Mouse (Mus musculus) spleen, postnatal 36 days (tissue): ENCODE data around the gene Inhbb.

Source experiments
- DNase-seq, 2 experiments: peaks; one replicate each; pipeline ENCODE4 v3.0.0; 2022; ENCODE audit warnings: low spot score in 2 of 2, mixed read lengths in 1 of 2

Inhbb gene

DNA sequence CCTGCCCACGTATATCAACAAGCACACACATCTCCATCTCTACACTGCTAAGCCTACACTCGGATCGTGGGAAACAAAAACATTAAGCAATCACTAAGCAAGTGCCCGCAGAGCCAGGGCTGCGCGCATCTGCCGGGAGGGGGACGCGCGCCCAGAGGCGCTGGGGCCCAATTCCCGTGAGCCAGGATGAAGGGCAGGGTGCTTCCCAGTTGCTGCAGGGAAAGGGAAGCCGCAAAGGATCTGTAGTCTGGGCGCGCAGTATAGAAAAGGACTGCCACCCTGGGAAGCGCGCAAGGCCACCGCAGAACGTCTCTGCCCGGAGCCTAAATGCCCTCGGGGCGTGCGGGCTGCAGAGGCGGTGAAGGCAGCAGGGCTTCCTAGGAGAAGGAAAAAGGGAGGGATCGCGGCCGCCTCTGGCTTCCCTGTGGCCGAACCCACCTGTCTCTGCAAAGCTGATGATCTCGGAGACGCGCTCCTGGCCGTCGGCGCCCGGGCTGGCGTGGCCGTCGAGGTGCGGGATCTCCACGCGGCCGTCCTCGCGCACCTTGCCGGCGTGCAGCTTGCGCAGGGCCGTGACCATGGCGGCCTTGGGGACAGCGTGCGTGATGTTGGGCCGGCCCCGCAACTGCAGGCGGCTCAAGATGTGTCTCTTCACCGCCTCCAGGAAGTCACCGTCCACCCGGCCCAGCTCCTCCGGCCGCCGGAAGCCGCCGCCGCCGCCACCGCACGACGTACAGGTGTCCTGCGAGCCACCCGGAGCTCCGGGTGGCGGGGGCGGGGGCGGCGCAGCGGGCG, 1.7 kb downstream of the Inhbb start:
- DNase-seq = no peak

DNA sequence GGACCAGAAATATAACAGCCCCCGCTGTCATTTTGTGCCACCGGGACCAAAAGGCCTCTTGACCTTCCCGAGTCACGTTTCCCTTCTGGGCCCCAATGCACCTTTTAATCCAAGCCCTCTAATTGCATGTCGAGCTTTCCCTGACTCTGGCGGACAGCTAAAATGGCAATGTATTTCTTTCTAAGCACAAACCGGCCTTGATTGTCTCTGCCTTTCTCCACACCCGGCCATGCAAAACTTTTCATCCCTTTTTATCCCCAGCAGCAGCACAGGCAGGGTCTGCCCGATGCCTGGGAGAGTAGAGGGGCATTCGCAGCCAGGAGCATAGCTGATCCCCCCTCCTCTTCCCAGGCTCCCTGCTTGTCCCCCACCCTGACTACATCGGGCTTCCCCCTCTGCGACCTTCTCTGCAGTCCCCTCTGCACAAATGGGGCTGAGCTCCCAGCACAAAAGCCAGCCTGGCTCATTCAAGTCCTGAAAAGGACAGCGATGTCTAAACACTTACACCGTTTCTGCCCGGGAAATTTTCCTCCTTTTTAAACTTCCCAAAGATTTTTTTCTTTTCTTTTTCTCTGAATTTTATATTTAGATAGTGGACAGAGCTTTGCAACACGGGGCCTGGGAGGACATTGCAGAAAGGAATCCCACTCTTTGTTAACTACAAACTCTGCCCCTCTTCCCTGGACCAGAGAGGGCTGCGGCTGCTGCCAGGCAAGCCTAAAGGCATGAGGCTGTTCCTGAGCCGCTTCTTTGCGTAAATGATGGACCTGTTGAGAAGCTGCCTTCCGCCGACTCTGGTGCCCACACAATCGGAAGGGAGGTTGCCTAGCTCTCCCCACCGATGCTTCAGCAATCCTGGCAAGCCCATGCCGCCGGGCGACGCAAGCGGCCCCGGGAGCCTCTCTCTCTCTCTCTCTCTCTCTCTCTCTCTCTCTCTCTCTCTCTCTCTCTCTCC, 2.6 kb downstream of the Inhbb start:
- DNase-seq = no peak

DNA sequence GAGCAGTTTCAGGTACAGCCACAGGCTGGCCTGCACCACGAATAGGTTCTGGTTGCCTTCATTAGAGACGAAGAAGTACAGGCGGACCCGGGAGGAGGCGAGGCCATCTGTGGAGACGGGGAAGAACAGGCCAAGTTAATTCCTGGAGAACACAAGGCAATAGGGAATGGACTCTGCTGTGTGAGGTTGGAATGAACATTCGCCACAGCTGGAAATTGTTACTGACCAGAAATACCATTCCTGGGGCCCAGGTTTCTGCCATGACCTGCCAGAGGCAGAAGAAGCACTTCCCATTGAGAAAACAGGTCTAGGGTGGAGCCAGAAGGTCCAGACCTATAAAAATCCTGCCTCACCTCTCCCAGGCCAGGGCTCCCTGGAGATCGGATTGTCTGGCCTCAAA, 4.1 kb downstream of the Inhbb start:
- DNase-seq = no peak

DNA sequence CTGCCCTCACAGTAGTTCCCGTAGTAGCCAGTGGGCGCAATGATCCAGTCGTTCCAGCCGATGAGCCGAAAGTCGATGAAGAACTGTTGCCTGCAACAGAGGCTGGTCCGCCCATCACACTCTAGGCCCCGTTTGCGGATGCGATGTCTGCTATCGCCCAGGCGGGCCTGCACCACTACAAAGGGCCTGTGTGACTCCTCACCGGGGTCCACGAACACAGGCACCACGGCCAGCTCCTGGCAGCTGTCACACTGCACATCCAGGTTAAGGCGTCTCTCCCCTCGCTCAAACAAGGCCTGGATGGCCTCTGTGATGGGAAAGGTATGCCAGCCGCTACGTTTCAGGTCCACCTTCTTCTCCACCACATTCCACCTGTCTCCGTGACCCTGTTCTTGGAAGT, 4.5 kb downstream of the Inhbb start:
- DNase-seq = no peak

DNA sequence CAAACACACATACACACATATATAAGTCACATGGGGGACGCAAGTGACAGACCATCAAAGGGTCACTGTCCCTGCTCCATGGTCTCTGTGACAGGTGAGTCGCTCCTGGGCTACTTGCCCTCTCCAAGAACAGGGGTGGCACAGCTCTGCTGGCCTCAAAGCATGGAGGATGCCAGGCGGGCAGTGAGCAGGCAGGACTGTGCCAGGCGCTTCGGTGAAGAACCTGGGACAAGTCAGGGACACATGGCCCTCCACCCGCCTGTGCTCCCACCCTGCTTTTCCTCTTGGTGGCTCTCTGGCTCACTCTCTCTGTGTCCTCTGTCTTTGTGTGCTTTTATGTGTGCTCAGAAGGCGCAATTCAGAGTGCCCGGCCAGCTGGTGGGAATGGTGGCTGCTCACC, 5.4 kb downstream of the Inhbb start:
- DNase-seq = no peak

DNA sequence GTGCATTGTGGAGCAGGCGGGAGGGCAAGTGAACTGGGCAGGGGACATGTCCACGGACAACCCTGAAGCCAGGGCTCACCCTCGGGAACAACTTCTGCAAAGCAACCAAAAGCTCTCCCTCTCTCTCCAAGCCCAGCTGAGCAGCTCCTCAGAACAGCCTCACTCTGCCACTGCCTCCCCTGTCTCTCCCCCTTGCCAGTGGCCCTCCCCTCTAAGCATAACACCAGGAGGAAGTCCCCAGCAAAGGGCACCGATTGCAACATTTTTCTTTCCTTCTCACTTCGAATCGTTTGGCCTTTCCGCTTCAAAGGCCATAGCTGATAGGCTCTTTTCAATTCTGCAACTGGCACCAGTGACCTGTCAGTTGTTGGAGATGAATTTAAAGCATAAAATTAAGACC, 5.9 kb downstream of the Inhbb start:
- DNase-seq = no peak

DNA sequence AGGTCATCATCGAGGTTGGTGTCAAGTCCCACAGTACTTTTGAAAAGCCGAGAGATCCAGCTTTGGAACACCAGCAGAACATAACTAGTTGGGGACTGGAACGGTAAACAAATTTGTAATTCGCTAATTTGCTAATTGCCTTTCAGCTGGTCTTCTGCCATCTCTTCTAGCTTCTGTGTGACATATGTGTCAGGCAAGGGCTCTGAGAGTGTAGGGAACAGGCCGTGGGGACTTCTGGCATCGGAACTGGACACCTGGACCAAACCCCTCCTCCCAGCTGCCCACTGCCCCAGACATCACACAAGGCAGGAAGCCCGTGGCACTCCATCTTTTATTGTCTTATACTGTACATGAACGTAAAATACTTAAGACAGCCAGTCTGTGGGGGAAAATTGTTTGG, 6.9 kb downstream of the Inhbb start:
- no peak for DNase-seq

DNA sequence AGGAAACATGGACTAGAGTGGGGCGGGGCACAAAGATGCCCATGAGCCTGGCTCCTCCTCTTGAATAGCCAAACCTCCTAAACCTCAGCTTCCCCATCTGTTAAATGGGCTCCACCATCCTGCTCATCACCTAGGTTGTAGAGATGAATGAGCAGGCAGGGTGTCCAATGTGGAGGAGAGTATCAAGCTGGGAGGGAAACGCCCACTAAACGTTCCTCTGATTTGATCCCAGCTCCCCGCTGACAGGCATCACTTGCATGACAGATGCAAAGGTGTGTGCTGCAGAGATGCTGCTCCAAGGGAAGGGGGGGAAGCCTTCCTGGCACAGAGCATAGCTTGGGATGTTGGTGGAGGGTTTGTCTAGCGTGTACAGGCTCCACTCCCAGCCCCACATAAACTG, 11.4 kb downstream of the Inhbb start:
- no peak for DNase-seq

DNA sequence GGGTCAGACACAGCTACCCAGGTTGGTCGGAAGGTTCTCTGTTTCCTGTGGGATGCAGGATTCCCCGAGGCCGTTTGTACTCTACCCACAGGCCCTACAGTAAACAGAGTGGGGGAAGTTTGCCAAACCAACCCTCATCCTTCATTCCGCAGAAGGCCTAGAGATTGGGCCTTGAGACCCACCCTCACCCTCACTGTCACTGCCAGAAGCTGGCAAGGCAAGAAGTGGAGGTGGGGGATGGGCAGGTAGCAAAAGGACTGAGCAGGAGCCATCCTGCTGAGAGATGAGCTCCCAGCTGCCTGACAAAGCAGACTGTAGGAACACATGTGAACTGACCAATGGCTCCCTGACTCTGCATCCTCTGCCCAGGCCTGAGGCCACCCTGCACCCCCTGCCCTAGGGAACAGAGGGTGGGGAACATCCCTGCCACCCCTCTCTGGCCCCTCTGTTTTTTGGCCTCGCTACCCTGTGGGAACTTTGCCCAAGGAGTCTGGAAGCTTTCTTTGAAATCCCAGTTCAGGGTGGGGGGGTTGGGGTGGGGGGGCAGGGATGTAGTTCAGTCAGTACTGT, 12.4 kb downstream of the Inhbb start:
- DNase-seq = no peak

DNA sequence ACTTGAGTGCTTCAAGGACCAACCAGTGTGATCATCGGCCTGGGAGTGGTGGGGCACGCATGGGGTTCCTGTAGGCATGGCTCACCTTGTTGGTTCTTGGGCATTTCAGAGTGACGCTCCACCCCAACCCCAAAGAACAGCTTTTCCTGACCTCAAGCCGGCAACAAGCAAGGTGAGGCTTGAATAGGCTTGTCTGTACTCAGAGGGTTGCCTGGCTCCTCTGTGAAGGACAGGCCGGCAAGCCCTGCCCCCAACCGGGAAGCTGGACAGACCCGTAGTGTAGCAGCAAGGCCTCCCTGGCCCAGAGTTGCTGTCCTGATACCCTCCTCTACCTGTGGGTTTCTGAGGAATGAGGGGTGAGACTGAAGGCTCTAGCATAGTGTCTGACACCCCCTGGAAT, 12.9 kb downstream of the Inhbb start:
- DNase-seq = no peak

DNA sequence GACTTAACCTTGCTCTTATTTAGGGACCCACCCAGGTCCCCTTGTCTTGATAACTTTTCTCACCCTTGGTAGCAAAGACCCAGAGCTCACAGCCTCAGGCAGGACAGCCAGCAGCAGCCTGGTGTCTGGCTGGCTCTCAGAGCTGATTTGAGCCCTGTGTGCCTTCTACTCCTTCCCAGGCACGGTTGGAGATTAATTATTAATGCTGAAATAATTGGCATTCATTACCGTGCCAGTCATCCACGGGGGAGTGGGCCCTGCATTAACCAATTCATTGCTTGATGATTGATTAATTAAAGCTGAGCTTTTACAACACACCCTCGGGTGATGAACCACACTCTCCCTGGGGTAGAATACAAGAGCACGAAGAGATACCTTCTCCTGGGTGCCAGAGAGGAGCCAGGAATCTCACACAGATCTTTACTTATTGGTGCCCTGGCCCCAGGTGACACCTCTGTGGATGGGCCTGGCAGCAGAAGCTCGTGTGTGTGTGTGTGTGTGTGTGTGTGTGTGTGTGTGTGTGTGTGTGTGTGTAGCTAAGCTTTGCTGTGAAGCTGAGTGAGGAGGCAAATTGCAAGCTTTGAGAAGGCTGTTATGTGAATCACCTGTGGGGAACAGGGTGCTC, 14.2 kb downstream of the Inhbb start:
- no peak for DNase-seq

DNA sequence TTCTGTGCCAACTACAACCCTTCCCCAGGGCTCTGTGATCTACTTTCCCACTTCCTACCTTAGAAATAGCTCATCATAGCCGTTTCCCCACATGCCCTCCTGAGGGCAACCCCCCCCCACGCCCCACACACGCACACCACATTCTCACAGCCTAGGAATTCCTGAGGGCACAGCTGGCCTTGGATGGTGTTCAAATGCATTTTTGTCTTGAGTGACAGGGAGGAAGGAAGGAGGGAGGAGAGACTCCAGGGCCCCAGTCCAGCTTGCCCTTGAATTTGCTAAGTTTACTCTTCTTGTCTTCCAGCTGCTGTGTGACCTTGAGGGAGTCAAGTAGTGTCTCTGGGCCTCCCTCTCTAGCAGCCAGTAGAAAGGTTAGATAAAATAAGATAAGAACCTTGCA, 17.2 kb downstream of the Inhbb start:
- DNase-seq = no peak

DNA sequence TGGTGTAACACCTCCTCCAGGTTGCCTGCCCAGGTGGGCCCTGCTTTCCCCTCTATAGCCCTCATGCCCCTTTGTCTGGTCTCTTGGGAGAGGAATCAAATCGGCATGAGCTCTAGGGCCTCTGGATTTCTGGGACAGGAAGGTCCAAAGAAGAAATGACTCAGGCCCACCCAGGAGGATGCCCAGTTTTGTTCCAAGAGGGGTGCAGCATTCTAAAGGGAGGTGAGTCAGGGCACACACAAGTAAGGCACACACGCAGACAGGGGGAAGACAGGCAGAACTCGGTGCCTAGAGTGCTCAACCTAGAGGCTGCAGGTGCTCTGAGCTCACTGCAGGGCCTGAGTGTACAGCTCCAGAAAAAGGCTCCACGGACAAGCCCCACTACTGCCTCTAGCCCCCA, 17.7 kb downstream of the Inhbb start:
- DNase-seq = no peak

DNA sequence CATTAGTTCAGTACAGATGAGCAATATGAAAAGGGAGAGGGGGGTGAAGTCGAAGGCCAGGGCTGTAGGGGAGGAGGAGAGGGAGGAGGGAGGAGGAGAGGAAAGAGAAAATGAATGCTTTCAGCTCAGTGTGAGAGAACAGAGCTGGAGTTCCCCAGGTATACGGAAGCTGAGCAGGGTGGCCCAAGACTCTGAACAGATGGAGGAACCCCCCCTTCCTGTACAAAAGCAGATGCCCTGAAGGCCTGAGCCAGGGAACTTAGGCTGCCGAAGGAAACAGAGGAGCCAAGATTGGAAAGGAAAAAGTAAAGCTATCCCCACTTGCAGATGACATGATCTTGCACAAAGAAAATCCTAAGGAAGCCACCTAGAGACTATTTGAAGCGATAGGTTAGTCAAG, 20.8 kb downstream of the Inhbb start:
- no peak for DNase-seq

DNA sequence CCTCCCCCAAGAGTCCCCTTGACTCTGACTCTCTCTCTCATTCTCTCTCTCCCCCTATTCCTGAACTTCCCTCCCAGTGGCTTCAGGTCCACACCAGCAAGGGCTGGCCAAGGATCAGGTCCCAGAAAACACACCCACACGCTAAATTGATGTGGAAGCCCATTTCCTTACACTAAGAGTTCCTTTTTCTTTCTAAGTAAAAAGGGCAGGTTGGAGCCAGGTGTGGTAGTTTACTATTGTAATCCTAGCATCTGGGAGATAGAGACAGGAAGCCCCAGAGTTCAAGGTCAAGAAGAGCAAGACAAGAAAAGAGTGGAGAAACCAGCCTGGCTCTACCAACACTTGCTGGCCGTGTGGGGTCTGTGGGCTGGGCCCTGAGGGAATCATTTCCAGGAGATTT, 23.4 kb downstream of the Inhbb start:
- DNase-seq = no peak

DNA sequence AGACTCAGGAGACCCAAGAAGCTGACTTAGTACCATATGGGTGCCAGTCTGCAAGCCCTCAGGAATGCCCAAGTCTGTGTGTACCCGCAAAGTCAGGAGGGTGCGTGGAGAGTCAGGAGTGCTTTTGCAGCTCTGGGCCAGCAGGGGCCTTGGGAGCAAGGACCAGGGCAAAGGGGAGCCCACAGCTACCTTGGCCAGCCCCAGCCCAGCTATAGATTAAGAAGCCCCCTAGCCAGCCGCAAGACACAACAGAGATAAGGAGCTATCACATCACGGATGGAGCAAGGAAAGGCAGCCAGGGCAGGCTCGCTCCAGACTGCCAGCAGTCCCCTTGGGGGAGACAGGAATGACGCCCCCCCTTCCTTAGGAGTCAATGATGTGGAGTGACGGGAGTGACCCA, 24.2 kb downstream of the Inhbb start:
- no peak for DNase-seq

DNA sequence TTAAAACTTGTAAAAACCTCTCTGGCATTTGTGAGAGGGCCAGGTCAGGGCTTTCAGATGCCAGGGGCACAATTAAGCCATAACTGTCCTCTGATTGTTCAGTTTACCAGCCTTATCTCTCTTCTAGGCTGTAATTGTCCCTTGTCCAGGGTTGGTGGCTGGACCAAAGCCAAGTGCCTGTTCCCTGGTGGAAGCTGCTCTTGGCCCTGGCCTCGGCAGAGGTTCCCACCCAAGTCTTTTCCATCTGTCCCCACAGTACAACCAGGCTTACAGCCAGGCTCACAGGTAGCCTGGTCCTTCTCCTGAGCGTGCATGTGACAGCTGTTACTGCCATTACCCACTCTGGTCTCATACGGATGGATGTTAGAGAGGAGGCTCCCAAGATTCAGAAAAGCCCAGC, 30.7 kb downstream of the Inhbb start:
- DNase-seq = no peak

DNA sequence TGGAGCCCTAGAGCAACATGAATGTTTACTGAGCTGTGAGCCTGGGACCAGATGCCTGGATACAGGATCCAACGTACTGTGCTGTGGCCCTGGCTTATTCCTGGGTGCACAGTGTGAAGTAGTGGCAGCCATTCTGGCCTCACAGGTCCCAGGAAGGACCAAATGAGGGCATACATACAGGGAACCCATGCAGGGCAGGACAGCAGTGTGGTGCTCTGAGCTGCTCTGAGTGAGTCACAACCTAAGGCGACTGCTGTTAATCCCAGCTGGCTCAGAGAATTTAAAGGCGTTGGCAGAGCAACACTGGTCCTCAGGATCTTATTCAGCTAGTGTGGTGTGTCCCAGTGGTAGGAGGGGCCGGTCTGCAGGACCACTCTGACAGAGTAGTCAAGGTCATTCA, 31.4 kb downstream of the Inhbb start:
- no peak for DNase-seq

DNA sequence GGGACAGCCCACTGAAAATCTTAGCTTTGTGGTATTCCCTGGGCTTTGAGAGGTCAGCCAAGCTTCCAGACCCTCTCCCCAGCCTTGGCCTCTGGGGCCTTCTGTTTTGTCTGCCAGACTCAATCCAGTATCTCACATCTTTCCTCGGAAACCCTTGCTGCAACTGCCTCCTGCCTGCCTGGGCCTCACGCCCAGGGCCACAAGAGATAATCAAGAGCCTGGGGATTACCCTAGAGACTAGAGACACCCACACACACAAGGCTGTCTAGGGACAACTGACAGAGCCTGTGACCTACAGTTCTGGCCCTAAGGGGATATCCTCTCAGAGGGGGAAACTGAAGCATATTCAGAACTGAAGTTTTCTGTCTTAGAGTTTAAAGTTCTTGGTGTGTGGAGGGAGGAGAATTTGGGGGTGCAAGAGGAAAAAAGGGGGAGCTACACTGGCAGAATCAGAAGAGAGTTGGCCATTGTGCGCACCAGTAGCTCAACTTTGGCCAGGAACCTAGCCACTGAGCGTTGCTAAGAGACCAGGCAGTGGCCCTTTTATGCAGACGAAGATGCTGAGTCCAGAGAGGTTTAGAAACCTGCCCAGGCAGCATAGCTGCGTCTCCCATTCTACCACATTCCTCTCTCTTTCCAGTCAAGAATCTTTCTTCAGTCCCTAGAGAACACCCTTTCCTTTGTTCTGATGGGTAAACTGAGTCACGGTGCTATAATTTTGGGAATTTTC, 32.1 kb downstream of the Inhbb start:
- no peak for DNase-seq

DNA sequence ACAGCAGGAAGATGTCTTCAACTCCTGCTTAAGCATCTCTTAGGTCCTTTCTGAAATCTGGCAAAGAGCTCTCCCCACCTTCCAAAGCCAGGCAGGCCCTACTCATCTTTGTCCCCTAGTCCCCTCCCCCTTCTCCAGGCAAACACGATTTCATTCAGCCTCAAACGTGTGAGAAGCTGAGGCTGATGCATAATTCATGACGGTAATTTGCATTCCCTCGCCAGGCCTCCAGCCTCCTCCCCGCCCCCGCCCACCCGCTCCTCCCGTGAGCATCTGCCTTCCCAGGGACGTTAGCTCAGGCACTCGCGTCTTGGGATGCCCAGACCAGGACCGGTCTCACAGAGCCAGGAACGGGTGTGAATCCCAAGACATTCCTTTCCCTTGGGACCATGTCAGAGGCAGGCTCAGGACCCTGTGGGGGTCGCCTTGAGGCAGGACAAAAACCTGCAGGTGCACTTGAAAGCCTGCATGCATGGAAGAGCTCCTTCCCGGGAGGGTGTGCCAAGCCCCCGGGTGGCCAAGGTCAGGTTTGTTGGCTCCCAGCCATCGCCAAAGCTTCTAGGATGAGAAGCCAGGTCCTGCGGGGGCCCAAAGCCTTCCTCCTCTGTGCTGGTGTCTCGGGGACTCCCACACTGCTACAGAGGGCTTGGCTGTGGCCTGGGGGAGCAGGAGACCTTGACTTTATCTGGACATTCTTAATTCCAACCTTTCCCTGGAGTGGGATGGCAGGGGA, 33.2 kb downstream of the Inhbb start:
- no peak for DNase-seq

DNA sequence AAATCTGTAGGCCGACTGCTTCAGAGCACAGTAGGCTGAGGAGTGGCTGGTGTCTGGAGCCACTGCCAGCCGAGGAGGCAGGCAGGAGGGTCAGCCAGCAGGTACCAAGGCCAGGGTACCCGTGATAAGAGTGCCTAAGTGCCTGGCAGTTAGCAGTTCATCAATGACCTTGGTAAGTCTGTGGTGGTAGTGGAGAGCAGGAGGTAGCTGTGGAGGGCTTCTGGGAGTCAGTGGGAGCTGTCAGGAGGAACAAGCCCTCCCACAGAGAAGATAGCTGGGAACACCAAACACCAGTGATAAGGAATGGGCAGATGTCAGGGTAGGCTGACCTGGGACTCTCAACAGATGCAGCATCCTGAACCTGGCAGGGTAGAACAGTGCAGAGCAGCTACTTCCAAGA, 35.7 kb downstream of the Inhbb start:
- no peak for DNase-seq
